Mouse (Mus musculus): ENCODE data around the gene Adk.

GRCm38 (mm10) chr14:21017871-21018270, 34.5 kb upstream of the Adk start:
- TF ChIP-seq POLR2A (IDR thresholded peaks at IDR 0.05; ENCODE audit: borderline replicate concordance, control insufficient read depth, low read depth, low read length) (no peak), CTCF (IDR thresholded peaks at IDR 0.05; ENCODE audit: control insufficient read depth, insufficient read depth, low read length) (no peak)
